Mouse (Mus musculus): ENCODE measurements around the gene Fam76a.
"Not testable (repeated sequence)": the region's sequence is repeated elsewhere in the genome, so short reads cannot be mapped to it uniquely, and the experiment has no call there.

Fam76a gene

GRCm38 (mm10) chr4:132944776-132945175 lies 22.4 kb upstream of the Fam76a start:
- no peak for DNase-seq

- no peak for DNase-seq
Observed at GRCm38 (mm10) chr4:132944106-132944505, 21.7 kb upstream of the Fam76a start.

- DNase-seq: no peak
Observed at GRCm38 (mm10) chr4:132943088-132943487, 20.7 kb upstream of the Fam76a start.

GRCm38 (mm10) chr4:132941012-132941729 lies 18.8 kb upstream of the Fam76a start:
- no peak for DNase-seq

GRCm38 (mm10) chr4:132939421-132940127 lies 17.2 kb upstream of the Fam76a start:
- DNase-seq: no peak

GRCm38 (mm10) chr4:132938181-132938941 lies 16.0 kb upstream of the Fam76a start:
- DNase-seq: peak; percentile 71

- no peak for DNase-seq
Observed at GRCm38 (mm10) chr4:132934639-132935038, 12.3 kb upstream of the Fam76a start.

GRCm38 (mm10) chr4:132932752-132933404 lies 10.5 kb upstream of the Fam76a start:
- peak; percentile 58 for DNase-seq

- DNase-seq: peak; percentile 30
Observed at GRCm38 (mm10) chr4:132930784-132931183, 8.4 kb upstream of the Fam76a start.

- DNase-seq: not testable (repeated sequence)
Observed at GRCm38 (mm10) chr4:132926520-132926919, 4.2 kb upstream of the Fam76a start.

GRCm38 (mm10) chr4:132922061-132922530 lies 262 bp downstream of the Fam76a start:
- no peak for DNase-seq

- no peak for DNase-seq
Observed at GRCm38 (mm10) chr4:132921488-132921887, 870 bp downstream of the Fam76a start.

- DNase-seq: no peak
Observed at GRCm38 (mm10) chr4:132920171-132920570, 2.2 kb downstream of the Fam76a start.

- DNase-seq: not testable (repeated sequence)
Observed at GRCm38 (mm10) chr4:132918493-132918892, 3.9 kb downstream of the Fam76a start.

- no peak for DNase-seq
Observed at GRCm38 (mm10) chr4:132912156-132912555, 10.2 kb downstream of the Fam76a start.

GRCm38 (mm10) chr4:132905843-132906360 lies 16.5 kb downstream of the Fam76a start:
- no peak for DNase-seq

GRCm38 (mm10) chr4:132904765-132905309 lies 17.5 kb downstream of the Fam76a start:
- no peak for DNase-seq

- no peak for DNase-seq
Observed at GRCm38 (mm10) chr4:132904071-132904470, 18.3 kb downstream of the Fam76a start.

GRCm38 (mm10) chr4:132898197-132898596 lies 24.2 kb downstream of the Fam76a start:
- DNase-seq: no peak

GRCm38 (mm10) chr4:132894402-132894801 lies 28.0 kb downstream of the Fam76a start:
- DNase-seq: peak; percentile 39

- DNase-seq: no peak
Observed at GRCm38 (mm10) chr4:132884844-132885374, 37.4 kb downstream of the Fam76a start.

Measured in right cerebral cortex, adult 18-20 months (tissue).